Mouse (Mus musculus): ENCODE measurements at regions not wholly inside any gene's neighbourhood (a gene's known extent, or its start where the extent isn't known, plus 50 kb on each side); places are given as distances from the start of the nearest gene placed in this dataset.

- TF ChIP-seq CTCF (IDR thresholded peaks at IDR 0.05) (no peak), EP300 (IDR thresholded peaks at IDR 0.05) (no peak)
Observed at GRCm38 (mm10) chr15:56818158-56818690, 659.2 kb downstream of the Slc22a22 start.
